Mouse (Mus musculus) ovary, postnatal 36 days (tissue): Measurements from ENCODE around the gene Tnfsf15.

Experiments used
- DNase-seq: peaks from one replicate; pipeline ENCODE4 v3.0.0; 2022; ENCODE audit warnings: low spot score, mixed read lengths

Gene Tnfsf15

GRCm38 (mm10) chr4:63684412-63685252, 60.3 kb downstream of the Tnfsf15 start:
- DNase-seq = no peak

- no peak for DNase-seq
These were observed 61.2 kb downstream of the Tnfsf15 start for GRCm38 (mm10) chr4:63683716-63684115.

GRCm38 (mm10) chr4:63683056-63683455, 61.9 kb downstream of the Tnfsf15 start:
- no peak for DNase-seq

- DNase-seq = no peak
These were observed 62.5 kb downstream of the Tnfsf15 start for GRCm38 (mm10) chr4:63682441-63682840.

- no peak for DNase-seq
These were observed 63.4 kb downstream of the Tnfsf15 start for GRCm38 (mm10) chr4:63681557-63681956.
